Mouse (Mus musculus): ENCODE results near the gene Tns4.

Gene Tns4

GRCm38 (mm10) chr11:99118420-99118819 is 29.3 kb upstream of the Tns4 start:
- DNase-seq (ENCODE audit: low spot score) = no peak

- DNase-seq (ENCODE audit: low spot score) = no peak
Observed at GRCm38 (mm10) chr11:99117907-99118306, 28.8 kb upstream of the Tns4 start.

DNA sequence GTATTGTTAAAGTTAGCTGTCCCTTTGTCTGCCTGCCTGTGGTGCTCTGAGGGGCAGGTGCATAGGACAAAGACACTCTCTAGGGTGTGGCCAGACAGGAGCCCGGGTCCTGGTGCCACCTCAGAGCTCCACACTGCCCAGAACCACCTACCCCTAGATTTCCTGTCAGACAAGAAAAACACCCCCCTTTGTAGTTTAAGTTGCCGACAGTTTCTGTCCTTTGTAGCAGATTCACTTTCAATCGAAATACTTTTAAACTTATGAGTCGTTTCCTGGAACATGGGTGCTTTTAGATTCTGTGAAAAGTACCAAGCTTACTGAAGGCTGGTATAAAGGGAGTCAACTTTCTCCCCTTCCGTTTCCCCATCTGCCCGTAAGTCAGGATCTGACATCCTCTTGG is 26.8 kb upstream of the Tns4 start:
- no peak for DNase-seq (ENCODE audit: low spot score)

DNA sequence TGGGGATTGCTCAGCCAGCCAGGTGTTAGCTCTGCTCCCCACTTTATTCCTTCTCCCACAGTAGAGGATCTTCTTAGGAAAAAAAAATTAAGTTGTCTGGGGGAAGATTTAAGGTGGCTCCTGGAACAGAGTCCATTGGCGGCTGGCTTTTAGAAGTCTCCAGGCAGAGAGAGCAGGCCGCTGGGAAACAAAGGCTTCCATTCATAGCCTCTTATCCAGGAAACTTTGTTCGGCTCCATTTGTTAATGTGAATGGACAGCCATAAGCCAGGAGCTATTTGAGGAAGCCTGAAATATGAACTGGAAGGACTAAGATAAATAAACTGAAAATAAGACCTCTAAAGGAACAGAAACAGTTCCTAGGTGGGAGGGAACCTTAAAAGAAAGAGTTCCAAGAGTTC is 24.0 kb upstream of the Tns4 start:
- DNase-seq (ENCODE audit: low spot score) = peak; percentile 89

DNA sequence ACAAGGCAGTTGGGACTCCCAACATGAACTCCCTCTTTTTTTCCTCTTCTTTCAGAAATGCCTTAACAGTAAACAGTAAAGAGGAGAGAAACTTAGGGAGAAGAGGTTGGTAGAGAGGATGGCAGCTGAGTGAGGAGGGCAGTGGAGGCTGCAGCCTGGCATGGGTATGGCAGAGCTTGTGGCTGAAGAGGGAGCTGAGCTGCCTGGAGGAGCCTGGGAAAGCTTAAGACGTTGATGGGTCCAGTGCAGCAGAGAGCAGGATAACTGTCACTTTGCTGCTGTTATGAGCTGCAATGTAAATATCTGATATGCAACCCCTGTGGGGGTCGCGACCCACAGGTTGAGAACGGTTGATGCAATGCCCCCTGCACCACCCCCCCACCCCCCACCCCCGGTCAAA is 23.6 kb upstream of the Tns4 start:
- DNase-seq (ENCODE audit: low spot score) = no peak

DNA sequence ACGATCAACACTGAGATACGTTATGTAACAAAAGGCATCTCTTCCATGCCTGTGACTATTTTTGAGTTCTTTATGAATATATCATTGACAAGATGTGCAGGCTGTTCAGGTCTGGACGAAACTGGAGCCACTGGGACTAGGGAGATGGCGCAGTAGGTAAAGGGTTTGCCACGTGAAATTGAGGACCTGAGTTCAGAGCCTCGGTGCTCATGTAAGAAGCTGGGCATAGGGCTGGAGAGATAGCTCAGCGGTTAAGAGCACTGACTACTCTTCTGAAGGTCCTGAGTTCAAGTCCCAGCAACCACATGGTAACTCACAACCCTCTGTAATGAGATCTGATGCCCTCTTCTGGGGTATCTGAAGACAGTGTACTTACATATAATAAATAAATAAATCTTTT is 22.5 kb upstream of the Tns4 start:
- no peak for DNase-seq (ENCODE audit: low spot score)

DNA sequence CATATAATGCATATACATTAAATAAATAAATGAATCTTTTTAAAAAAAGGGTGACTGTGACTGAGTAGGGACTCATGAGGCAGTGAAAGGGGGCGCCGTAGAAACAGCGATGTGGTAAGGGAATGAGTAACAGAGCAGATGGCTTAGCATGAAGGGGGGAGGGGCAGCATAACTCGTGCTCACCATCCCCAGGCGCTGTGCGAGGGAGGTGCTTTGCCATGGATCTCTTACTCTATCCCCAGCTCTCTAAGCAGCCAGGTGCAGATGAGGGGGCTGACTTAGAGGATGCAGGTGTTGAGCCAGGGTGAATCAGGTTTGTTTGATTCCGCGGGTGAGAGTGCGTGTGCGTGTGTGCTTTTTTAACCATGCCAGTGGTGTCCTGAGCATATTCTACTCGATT is 22.0 kb upstream of the Tns4 start:
- DNase-seq (ENCODE audit: low spot score) = no peak

GRCm38 (mm10) chr11:99110370-99111110 is 21.4 kb upstream of the Tns4 start:
- DNase-seq (ENCODE audit: low spot score) = no peak

DNA sequence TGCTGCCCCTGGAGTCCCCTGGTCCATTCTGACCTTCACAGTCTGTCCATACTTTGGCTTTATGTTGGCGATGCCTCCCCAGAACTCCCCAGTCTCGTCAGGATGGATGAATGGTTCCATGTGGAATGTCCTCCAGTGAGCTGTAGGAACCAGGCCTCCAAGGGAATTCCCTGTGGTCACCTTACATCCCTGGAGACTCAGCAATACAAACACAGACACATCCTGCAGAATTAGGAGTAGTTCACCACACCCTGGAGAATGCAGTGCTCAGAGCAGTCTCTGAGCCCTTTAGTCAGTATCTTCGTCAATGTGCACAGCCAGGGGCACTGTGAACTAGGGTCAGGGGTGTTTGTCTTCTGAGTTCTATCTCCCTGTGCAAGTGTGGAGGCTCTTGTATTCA is 19.2 kb upstream of the Tns4 start:
- no peak for DNase-seq (ENCODE audit: low spot score)

DNA sequence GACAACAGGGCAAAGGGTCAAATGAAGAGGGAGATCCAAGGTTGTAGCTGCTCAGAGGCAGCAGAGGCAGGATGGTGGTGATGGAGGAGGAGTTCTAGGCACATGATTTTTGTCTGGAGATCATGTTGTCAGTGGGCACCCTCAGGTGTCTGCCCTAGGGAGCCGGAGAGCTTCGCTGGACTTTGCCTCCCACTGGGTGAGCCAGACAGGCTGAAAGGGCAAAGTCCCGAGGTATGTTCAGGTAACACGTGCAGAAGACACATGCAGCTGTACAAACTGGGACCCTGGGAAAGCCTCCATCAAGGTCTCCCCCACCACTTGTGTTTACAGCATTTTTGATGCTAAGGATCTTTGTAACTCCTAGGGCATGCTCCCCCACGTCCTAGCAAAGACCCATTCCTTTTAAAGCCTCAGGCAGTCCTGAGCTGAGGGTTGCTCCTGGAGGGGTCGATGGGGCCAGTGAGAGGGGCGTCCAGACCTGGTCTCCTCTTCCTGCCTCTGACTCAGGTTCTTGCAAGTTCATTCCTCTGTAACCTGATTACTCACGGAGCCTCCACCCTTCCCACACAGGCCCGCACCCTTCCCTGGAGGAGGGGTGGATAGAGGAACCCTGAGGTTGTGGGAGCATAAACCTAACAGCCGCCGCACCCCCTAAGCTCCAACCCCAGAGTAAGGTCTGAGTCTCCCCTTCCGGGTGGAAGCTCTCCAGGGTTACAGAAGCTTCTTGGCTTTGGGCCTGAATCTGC is 17.0 kb upstream of the Tns4 start:
- DNase-seq (ENCODE audit: low spot score) = no peak

GRCm38 (mm10) chr11:99104609-99105410 is 15.7 kb upstream of the Tns4 start:
- no peak for DNase-seq (ENCODE audit: low spot score)

GRCm38 (mm10) chr11:99102575-99103270 is 13.6 kb upstream of the Tns4 start:
- no peak for DNase-seq (ENCODE audit: low spot score)

- no peak for DNase-seq (ENCODE audit: low spot score)
Observed at GRCm38 (mm10) chr11:99101693-99102092, 12.6 kb upstream of the Tns4 start.

GRCm38 (mm10) chr11:99100215-99100614 is 11.1 kb upstream of the Tns4 start:
- DNase-seq (ENCODE audit: low spot score) = no peak

- DNase-seq (ENCODE audit: low spot score) = no peak
Observed at GRCm38 (mm10) chr11:99099516-99099915, 10.4 kb upstream of the Tns4 start.

DNA sequence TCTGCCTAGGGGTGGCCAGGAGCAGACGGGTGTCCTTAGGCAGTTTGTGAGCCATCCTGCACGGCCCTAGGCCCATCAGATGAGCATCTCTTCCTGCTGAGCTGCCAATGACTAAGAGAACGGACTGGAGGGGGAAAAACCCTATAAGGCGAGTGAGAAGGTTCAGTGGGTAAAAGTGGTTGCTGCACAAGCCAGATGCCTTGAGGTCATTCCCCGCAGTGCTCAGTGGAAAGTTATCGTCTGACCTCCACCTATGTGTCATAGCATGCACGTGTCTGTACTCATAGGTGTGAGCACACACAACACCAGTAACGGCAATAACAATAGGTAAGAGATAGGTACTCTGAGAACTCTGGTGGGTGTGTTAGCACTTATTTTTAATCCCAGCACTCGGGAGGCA is 9.8 kb upstream of the Tns4 start:
- DNase-seq (ENCODE audit: low spot score) = no peak

DNA sequence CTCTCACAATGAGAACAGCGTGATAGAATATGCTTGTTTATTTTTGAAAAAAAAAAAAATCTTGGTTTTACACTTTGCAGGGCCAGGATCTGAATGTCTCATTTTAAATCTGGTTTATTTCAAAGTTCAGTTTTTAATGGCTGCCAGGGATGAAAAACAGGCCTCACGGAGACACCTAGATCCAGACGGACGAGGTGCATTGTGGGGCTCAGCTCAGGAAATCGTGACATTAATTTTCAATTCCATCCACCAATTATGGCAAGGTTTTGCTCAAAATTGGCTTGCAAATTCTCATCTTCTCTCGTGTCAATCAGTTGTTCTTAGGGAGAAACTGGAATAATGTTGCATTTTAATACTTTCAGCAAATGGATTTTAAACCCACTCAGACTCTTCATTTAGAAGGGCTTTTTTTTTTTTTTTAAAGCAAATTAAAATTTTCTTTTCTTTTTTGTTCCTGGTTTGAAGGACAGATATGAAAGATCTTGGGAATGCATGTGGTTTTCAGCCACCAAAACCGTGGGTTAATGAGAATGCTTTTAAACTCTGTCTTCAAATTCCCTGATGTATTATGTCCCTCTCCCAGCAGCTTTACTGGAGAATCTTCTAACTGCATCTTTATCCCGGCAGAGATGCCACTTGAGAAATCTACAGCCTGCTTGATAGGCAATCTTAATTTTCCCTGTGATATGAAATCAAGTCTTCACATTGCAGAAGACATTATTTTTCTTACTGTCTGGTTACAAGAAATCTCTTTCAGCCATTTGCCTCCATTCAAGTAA is 8.1 kb upstream of the Tns4 start:
- DNase-seq (ENCODE audit: low spot score) = no peak

- DNase-seq (ENCODE audit: low spot score) = no peak
Observed at GRCm38 (mm10) chr11:99096417-99096816, 7.3 kb upstream of the Tns4 start.

GRCm38 (mm10) chr11:99095759-99096158 is 6.7 kb upstream of the Tns4 start:
- DNase-seq (ENCODE audit: low spot score) = no peak

GRCm38 (mm10) chr11:99094911-99095676 is 6.0 kb upstream of the Tns4 start:
- no peak for DNase-seq (ENCODE audit: low spot score)

DNA sequence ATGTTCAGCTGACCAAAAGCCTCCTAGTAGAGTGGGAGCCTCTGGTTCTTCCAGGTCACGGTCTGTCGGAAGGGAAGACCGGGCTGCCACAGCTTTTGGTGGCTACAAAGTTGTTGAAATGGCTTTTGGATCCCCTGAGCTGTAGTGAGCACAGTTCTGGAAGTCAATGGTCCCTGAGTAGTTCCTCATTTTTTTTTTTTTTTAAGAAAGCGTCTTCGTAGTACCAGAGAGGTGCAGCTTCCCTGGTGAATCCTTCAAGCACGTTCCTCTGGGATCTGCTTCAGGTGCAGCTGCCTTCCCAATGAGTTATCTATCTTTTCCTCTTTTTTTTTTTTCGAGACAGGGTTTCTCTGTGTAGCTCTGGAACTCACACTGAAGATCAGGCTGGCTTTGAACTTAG is 4.6 kb upstream of the Tns4 start:
- no peak for DNase-seq (ENCODE audit: low spot score)

All from embryo, embryonic 10.5 days (tissue).